Mouse (Mus musculus): ENCODE data around the gene Chd2.
A peak's percentile ranks its signal among the peaks of the same experiment; 100 is the strongest.

DNA sequence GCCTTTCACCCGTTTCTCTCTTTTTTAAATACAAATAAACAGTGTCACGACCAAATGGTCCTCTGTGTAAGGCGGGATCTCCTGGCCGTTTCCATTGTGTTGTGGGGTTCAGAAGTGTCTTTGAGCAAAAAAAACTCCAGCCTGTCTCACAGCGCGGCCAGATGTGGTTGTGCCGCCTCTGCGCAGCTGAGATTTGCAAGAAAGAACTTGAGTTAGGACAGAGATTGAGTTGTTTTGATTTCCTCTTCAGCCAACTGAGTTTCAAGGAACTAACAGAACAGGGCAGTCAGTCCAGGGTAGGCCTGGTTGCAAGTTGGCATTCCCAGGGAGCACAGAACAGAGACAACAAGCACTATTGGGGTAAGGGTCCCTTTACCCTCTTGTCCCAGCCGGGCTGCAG lies 149.3 kb downstream of the Chd2 start:
- TF ChIP-seq CTCF (IDR thresholded peaks at IDR 0.05; ENCODE audit: borderline replicate concordance, insufficient read depth, low read length) = no peak
- TF ChIP-seq POLR2A (IDR thresholded peaks at IDR 0.05; ENCODE audit: low read depth, low read length) = peak; percentile 30; the same call in 1 of the 2 replicates

All from embryonic fibroblast, embryonic 13.5 days (primary cell).